Mouse (Mus musculus) CH12.LX (cell line): ENCODE measurements at regions not wholly inside any gene's neighbourhood (a gene's known extent, or its start where the extent isn't known, plus 50 kb on each side); places are given as distances from the start of the nearest gene placed in this dataset.

ENCODE experiments used
- CHD1 ChIP-seq: IDR thresholded peaks from 2 replicates; pipeline ENCODE4 v1.6.1; 2012; ENCODE audit warnings: low read depth, low read length, improper control_type of control experiment, inconsistent platforms
- CTCF ChIP-seq, 2 experiments: IDR thresholded peaks in 1 of 2; conservative IDR thresholded peaks in 1 of 2; 2 replicates each; pipeline ENCODE4 v1.5.1; 2011 to 2012; ENCODE audit warnings: low read depth in 2 of 2, low read length in 2 of 2, improper control_type of control experiment in 1 of 2, inconsistent platforms in 1 of 2, mild to moderate bottlenecking in 1 of 2, moderate library complexity in 1 of 2
- HCFC1 ChIP-seq: IDR thresholded peaks from 2 replicates; pipeline ENCODE4 v1.6.1; 2012; ENCODE audit warnings: low read depth, mild to moderate bottlenecking, inconsistent platforms, low read length, improper control_type of control experiment
- JUN ChIP-seq: IDR thresholded peaks from 2 replicates; pipeline ENCODE4 v1.6.1; 2011; ENCODE audit warnings: low read depth, mild to moderate bottlenecking, low read length, improper control_type of control experiment, moderate library complexity; ENCODE audit not compliant: insufficient read depth
- MAFK ChIP-seq: IDR thresholded peaks from 2 replicates; pipeline ENCODE4 v1.6.1; 2011; ENCODE audit warnings: low read length, improper control_type of control experiment; ENCODE audit not compliant: insufficient replicate concordance
- MXI1 ChIP-seq: IDR thresholded peaks from 2 replicates; pipeline ENCODE4 v1.6.1; 2011; ENCODE audit warnings: mild to moderate bottlenecking, low read depth, low read length, improper control_type of control experiment
- NELFE ChIP-seq: IDR thresholded peaks from 2 replicates; pipeline ENCODE4 v1.6.1; 2011; ENCODE audit warnings: low read depth, low read length, improper control_type of control experiment
- PAX5 ChIP-seq: IDR thresholded peaks from 2 replicates; pipeline ENCODE4 v1.6.1; 2012; ENCODE audit warnings: low read length, inconsistent platforms, mixed read lengths
- POLR2A ChIP-seq: IDR thresholded peaks from 2 replicates; pipeline ENCODE4 v1.6.1; 2011; ENCODE audit warnings: low read depth, mild to moderate bottlenecking, improper control_type of control experiment, low read length
- POLR2AphosphoS2 ChIP-seq: IDR thresholded peaks from 2 replicates; pipeline ENCODE4 v1.6.1; 2011; ENCODE audit warnings: low read depth, low read length, improper control_type of control experiment
- SMC3 ChIP-seq: IDR thresholded peaks from 2 replicates; pipeline ENCODE4 v1.6.1; 2011; ENCODE audit warnings: low read depth, low read length, improper control_type of control experiment
- TBP ChIP-seq: conservative IDR thresholded peaks from 2 replicates; pipeline ENCODE4 v1.6.1; 2011; ENCODE audit warnings: low read depth, low read length, improper control_type of control experiment
- UBTF ChIP-seq: IDR thresholded peaks from 2 replicates; pipeline ENCODE4 v1.6.1; 2012; ENCODE audit warnings: low read depth, mild to moderate bottlenecking, inconsistent platforms, low read length, improper control_type of control experiment, moderate library complexity

DNA sequence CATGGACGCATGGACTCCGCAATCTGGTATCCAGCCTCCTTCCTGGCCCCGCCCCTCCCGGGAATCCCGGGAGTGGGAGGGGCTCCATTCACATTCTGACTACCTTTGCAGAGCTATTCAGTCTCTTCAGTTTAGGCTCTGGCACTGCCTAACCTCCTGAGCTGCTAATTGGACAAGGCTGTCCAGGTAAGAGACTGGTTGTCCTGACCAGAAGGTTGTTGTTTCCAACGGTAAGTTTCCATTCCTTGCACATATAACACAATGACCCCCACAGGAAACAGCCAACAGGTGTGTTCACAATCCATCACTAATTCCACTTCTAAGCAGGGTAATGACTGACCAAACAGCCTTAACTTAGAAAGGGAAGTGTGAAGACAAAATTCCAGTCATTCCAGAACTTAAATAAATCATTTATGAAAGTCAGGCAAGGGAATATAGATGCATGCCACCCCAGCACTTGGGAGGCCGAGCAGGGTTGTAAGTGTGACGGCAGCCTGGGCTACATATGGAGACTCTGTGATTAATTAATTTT, 62.3 kb upstream of the Slc34a2 start:
- no peak for TF ChIP-seq POLR2A
- no peak for TF ChIP-seq CTCF (conservative IDR thresholded peaks at IDR 0.05 in 1 of 2, IDR thresholded peaks at IDR 0.05 in 1 of 2; ENCODE audit: low read depth in 2 of 2, low read length in 2 of 2)
- TF ChIP-seq POLR2AphosphoS2: no peak
- TF ChIP-seq MXI1: no peak
- no peak for TF ChIP-seq UBTF
- TF ChIP-seq MAFK: no peak
- no peak for TF ChIP-seq SMC3
- TF ChIP-seq TBP: no peak
- TF ChIP-seq PAX5: no peak
- no peak for TF ChIP-seq HCFC1
- TF ChIP-seq JUN: no peak
- TF ChIP-seq NELFE: no peak
- TF ChIP-seq CHD1: no peak
